Mouse (Mus musculus) regulatory T cell (primary cell): ENCODE data around the gene Diablo.
"Not testable (repeated sequence)": the region's sequence is repeated elsewhere in the genome, so short reads cannot be mapped to it uniquely, and the experiment has no call there.

Source experiments
- in situ Hi-C: fragments of 300-600 bp; cut with MboI, MseI; formaldehyde crosslinking; loops from one replicate; pipeline ENCODE4 v1.15.1; 2025; ENCODE audit warnings: high pct_unique_total_duplicates

Gene Diablo

GRCm38 (mm10) chr5:123523692-123524392 is at the start of gene Diablo:
Gene Diablo (minus strand): TSS chr5:123524176.
- in situ Hi-C loops: no loop called here

GRCm38 (mm10) chr5:123573362-123573761 is 49.4 kb upstream of the Diablo start:
- in situ Hi-C loops: no loop called here

- in situ Hi-C loops: no loop called here
Measured at GRCm38 (mm10) chr5:123572357-123573186, 48.6 kb upstream of the Diablo start, which contains the start of gene Vps33a. Gene Vps33a (minus strand): TSS chr5:123573038.

- in situ Hi-C loops: no loop called here
Measured at GRCm38 (mm10) chr5:123561128-123561527, 37.2 kb upstream of the Diablo start.

GRCm38 (mm10) chr5:123559588-123559987 is 35.6 kb upstream of the Diablo start:
- in situ Hi-C loops: no loop called here

GRCm38 (mm10) chr5:123556451-123556850 is 32.5 kb upstream of the Diablo start:
- in situ Hi-C loops: no loop called here

- in situ Hi-C loops: no loop called here
Measured at GRCm38 (mm10) chr5:123555693-123556092, 31.7 kb upstream of the Diablo start.

- in situ Hi-C loops: no loop called here
Measured at GRCm38 (mm10) chr5:123533801-123534200, 9.8 kb upstream of the Diablo start.

- in situ Hi-C loops: no loop called here
Measured at GRCm38 (mm10) chr5:123530056-123530455, 6.1 kb upstream of the Diablo start.

- in situ Hi-C loops: no loop called here
Measured at GRCm38 (mm10) chr5:123528641-123529040, 4.7 kb upstream of the Diablo start.

- in situ Hi-C loops: no loop called here
Measured at GRCm38 (mm10) chr5:123525916-123526495, 2.0 kb upstream of the Diablo start.

GRCm38 (mm10) chr5:123525281-123525680 is 1.3 kb upstream of the Diablo start, which contains the start of gene Gm49027:
Gene Gm49027 (minus strand): TSS chr5:123525488.
- in situ Hi-C loops: no loop called here

- in situ Hi-C loops: no loop called here
Measured at GRCm38 (mm10) chr5:123524393-123524750, 396 bp upstream of the Diablo start.

- in situ Hi-C loops: no loop called here
Measured at GRCm38 (mm10) chr5:123522166-123522565, 1.8 kb downstream of the Diablo start.

- in situ Hi-C loops: no loop called here
Measured at GRCm38 (mm10) chr5:123521621-123522020, 2.4 kb downstream of the Diablo start.

GRCm38 (mm10) chr5:123520666-123521065 is 3.3 kb downstream of the Diablo start:
- in situ Hi-C loops: no loop called here

- in situ Hi-C loops: no loop called here
Measured at GRCm38 (mm10) chr5:123514871-123515270, 9.1 kb downstream of the Diablo start.

GRCm38 (mm10) chr5:123512102-123512501 is 11.9 kb downstream of the Diablo start:
- in situ Hi-C loops: no loop called here

- in situ Hi-C loops: not testable (repeated sequence)
Measured at GRCm38 (mm10) chr5:123511426-123511825, 12.6 kb downstream of the Diablo start.

GRCm38 (mm10) chr5:123510160-123510559 is 13.8 kb downstream of the Diablo start, which contains the start of gene B3gnt4:
Gene B3gnt4 (plus strand): TSS chr5:123510460.
- in situ Hi-C loops: no loop called here

- in situ Hi-C loops: no loop called here
Measured at GRCm38 (mm10) chr5:123508921-123509320, 15.1 kb downstream of the Diablo start.
